Mouse (Mus musculus): Measurements from ENCODE around the gene Nbea. TPM values are rescaled to one million over a fixed set of nuclear protein-coding genes. Genes with fewer than 3 reads are reported as not detected.
"Not testable (repeated sequence)": the region's sequence is repeated elsewhere in the genome, so short reads cannot be mapped to it uniquely, and the experiment has no call there.

Gene Nbea
- polyA plus RNA-seq, 1 experiment = not detected

GRCm38 (mm10) chr3:56065234-56065633 is 118.3 kb downstream of the Nbea start:
- Histone ChIP-seq H3K4me1 (ENCODE audit: control insufficient read depth) (peaks cover 6% of the 10 kb centered on the region), H3K4me3 (replicated peaks) (no peak overlapping the region), H3K27me3 (ENCODE audit: control insufficient read depth) (no peaks in the 10 kb centered on the region), H3K36me3 (ENCODE audit: control insufficient read depth) (no peaks in the 10 kb centered on the region), H3K9me3 (ENCODE audit: control insufficient read depth, low read length) (no peaks in the 10 kb centered on the region)
- no peak for TF ChIP-seq GATA1 (IDR thresholded peaks at IDR 0.05; ENCODE audit: low read length)
- TF ChIP-seq TAL1 (IDR thresholded peaks at IDR 0.05; ENCODE audit: low read length) = no peak

GRCm38 (mm10) chr3:56045659-56046336 is 137.7 kb downstream of the Nbea start:
- no peak for TF ChIP-seq TAL1 (IDR thresholded peaks at IDR 0.05; ENCODE audit: low read length)
- TF ChIP-seq GATA1 (IDR thresholded peaks at IDR 0.05; ENCODE audit: low read length) = no peak
- no peaks in the 10 kb centered on the region for H3K9me3 ChIP-seq (ENCODE audit: control insufficient read depth, low read length)
- H3K4me3 ChIP-seq (replicated peaks) = no peak overlapping the region
- H3K36me3 ChIP-seq (ENCODE audit: control insufficient read depth) = no peaks in the 10 kb centered on the region
- no peaks in the 10 kb centered on the region for H3K4me1 ChIP-seq (ENCODE audit: control insufficient read depth)
- H3K27me3 ChIP-seq (ENCODE audit: control insufficient read depth) = no peaks in the 10 kb centered on the region

GRCm38 (mm10) chr3:56043091-56043490 is 140.4 kb downstream of the Nbea start:
- Histone ChIP-seq H3K9me3 (ENCODE audit: control insufficient read depth, low read length) (no peaks in the 10 kb centered on the region), H3K4me1 (ENCODE audit: control insufficient read depth) (no peaks in the 10 kb centered on the region; the same call in 1 of the 2 replicates), H3K36me3 (ENCODE audit: control insufficient read depth) (no peaks in the 10 kb centered on the region), H3K27me3 (ENCODE audit: control insufficient read depth) (no peaks in the 10 kb centered on the region), H3K4me3 (replicated peaks) (no peak overlapping the region)
- TF ChIP-seq GATA1 (IDR thresholded peaks at IDR 0.05; ENCODE audit: low read length) (no peak), TAL1 (IDR thresholded peaks at IDR 0.05; ENCODE audit: low read length) (no peak)

GRCm38 (mm10) chr3:56039494-56039893 is 144.0 kb downstream of the Nbea start:
- H3K4me1 ChIP-seq (ENCODE audit: control insufficient read depth) = no peaks in the 10 kb centered on the region; the same call in 1 of the 2 replicates
- no peaks in the 10 kb centered on the region for H3K9me3 ChIP-seq (ENCODE audit: control insufficient read depth, low read length)
- no peak overlapping the region for H3K4me3 ChIP-seq (replicated peaks)
- no peaks in the 10 kb centered on the region for H3K27me3 ChIP-seq (ENCODE audit: control insufficient read depth)
- H3K36me3 ChIP-seq (ENCODE audit: control insufficient read depth) = no peaks in the 10 kb centered on the region
- TF ChIP-seq GATA1 (IDR thresholded peaks at IDR 0.05; ENCODE audit: low read length) = no peak
- no peak for TF ChIP-seq TAL1 (IDR thresholded peaks at IDR 0.05; ENCODE audit: low read length)

DNA sequence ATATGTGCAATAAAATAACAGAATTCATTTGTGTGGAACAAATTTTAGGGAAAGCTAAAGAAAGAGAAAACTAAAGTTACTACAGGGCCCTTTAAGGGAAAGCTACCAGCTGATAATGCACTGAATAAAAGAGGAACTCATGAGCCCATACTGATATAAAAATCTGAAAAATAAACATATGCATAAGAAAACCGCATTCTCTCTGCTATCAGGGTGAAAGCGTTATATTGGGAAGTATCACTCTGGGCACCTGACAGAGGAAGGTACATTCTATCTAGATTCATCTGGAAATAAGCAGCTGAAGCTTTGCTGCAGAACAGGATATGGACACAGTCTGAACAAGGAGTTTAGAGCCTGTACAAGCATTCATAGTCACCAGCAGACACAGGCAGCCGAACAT is 148.9 kb downstream of the Nbea start:
- TF ChIP-seq TAL1 (IDR thresholded peaks at IDR 0.05; ENCODE audit: low read length) (no peak), GATA1 (IDR thresholded peaks at IDR 0.05; ENCODE audit: low read length) (no peak)
- Histone ChIP-seq H3K4me3 (replicated peaks) (no peak overlapping the region), H3K9me3 (ENCODE audit: control insufficient read depth, low read length) (no peaks in the 10 kb centered on the region), H3K27me3 (ENCODE audit: control insufficient read depth) (no peaks in the 10 kb centered on the region), H3K4me1 (ENCODE audit: control insufficient read depth) (no peaks in the 10 kb centered on the region), H3K36me3 (ENCODE audit: control insufficient read depth) (no peaks in the 10 kb centered on the region)

GRCm38 (mm10) chr3:56018494-56018893 is 165.0 kb downstream of the Nbea start:
- Histone ChIP-seq H3K4me1 (ENCODE audit: control insufficient read depth) (no peaks in the 10 kb centered on the region), H3K9me3 (ENCODE audit: control insufficient read depth, low read length) (no peaks in the 10 kb centered on the region), H3K36me3 (ENCODE audit: control insufficient read depth) (no peaks in the 10 kb centered on the region), H3K4me3 (replicated peaks) (no peak overlapping the region), H3K27me3 (ENCODE audit: control insufficient read depth) (no peaks in the 10 kb centered on the region)
- TF ChIP-seq TAL1 (IDR thresholded peaks at IDR 0.05; ENCODE audit: low read length) (no peak), GATA1 (IDR thresholded peaks at IDR 0.05; ENCODE audit: low read length) (no peak)

DNA sequence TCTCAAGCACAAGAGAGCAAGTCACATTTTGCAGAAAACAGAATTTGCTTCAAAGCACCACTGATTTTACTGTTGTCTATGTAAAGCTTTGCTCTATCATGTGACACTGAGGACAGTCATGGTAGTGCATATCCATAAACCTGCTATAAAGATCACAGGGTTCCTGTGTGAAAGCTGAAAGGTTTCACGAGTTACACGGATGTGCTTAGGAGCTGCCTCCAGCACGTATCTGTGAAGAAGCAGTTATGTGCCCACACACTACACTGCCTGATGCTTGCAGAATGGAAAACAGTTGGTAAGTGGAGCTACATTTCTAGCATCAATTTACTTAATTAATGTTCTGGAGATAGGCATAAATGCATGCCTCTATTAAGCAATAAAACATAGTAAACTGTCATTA is 172.4 kb downstream of the Nbea start:
- Histone ChIP-seq H3K9me3 (ENCODE audit: control insufficient read depth, low read length) (no peaks in the 10 kb centered on the region), H3K27me3 (ENCODE audit: control insufficient read depth) (no peaks in the 10 kb centered on the region)
- TF ChIP-seq TAL1 (IDR thresholded peaks at IDR 0.05; ENCODE audit: low read length) (no peak), GATA1 (IDR thresholded peaks at IDR 0.05; ENCODE audit: low read length) (no peak)

GRCm38 (mm10) chr3:56007991-56008390 is 175.5 kb downstream of the Nbea start:
- no peak for TF ChIP-seq GATA1 (IDR thresholded peaks at IDR 0.05; ENCODE audit: low read length)
- no peak for TF ChIP-seq TAL1 (IDR thresholded peaks at IDR 0.05; ENCODE audit: low read length)

More for the DNA sequence above, 172.4 kb downstream of the Nbea start:
- Histone ChIP-seq H3K4me3 (replicated peaks) (no peak overlapping the region), H3K4me1 (ENCODE audit: control insufficient read depth) (no peaks in the 10 kb centered on the region), H3K36me3 (ENCODE audit: control insufficient read depth) (no peaks in the 10 kb centered on the region)

GRCm38 (mm10) chr3:56000259-56000658 is 183.2 kb downstream of the Nbea start:
- Histone ChIP-seq H3K4me1 (ENCODE audit: control insufficient read depth) (no peaks in the 10 kb centered on the region), H3K9me3 (ENCODE audit: control insufficient read depth, low read length) (no peaks in the 10 kb centered on the region), H3K4me3 (replicated peaks) (no peak overlapping the region), H3K36me3 (ENCODE audit: control insufficient read depth) (no peaks in the 10 kb centered on the region), H3K27me3 (ENCODE audit: control insufficient read depth) (no peaks in the 10 kb centered on the region)
- TF ChIP-seq GATA1 (IDR thresholded peaks at IDR 0.05; ENCODE audit: low read length) = no peak
- TF ChIP-seq TAL1 (IDR thresholded peaks at IDR 0.05; ENCODE audit: low read length) = no peak

More at GRCm38 (mm10) chr3:56007991-56008390, 175.5 kb downstream of the Nbea start:
- H3K4me3 ChIP-seq (replicated peaks) = no peak overlapping the region
- H3K27me3 ChIP-seq (ENCODE audit: control insufficient read depth) = no peaks in the 10 kb centered on the region
- H3K9me3 ChIP-seq (ENCODE audit: control insufficient read depth, low read length) = no peaks in the 10 kb centered on the region
- no peaks in the 10 kb centered on the region for H3K4me1 ChIP-seq (ENCODE audit: control insufficient read depth)
- no peaks in the 10 kb centered on the region for H3K36me3 ChIP-seq (ENCODE audit: control insufficient read depth)

DNA sequence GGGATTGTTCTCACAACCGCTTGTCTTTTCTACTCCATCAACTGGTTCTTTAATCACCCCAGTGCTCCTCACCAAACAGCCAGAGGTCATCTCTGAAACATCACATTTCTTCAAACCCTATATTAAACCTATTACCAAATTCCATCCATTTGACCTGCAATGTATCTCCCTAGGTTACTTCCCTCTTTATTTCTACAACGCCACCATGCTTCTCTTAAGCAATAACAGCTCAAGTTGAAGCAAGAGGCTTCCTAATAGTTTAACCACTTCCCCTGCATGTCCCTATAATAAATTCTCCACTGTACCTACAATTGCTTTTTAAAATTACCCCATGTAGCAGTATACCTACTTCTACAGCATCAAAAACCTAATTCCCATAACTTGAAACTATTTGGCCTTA is 205.1 kb downstream of the Nbea start:
- Histone ChIP-seq H3K9me3 (ENCODE audit: control insufficient read depth, low read length) (no peaks in the 10 kb centered on the region), H3K4me3 (replicated peaks) (no peak overlapping the region), H3K4me1 (ENCODE audit: control insufficient read depth) (no peaks in the 10 kb centered on the region), H3K36me3 (ENCODE audit: control insufficient read depth) (no peaks in the 10 kb centered on the region), H3K27me3 (ENCODE audit: control insufficient read depth) (no peaks in the 10 kb centered on the region)
- TF ChIP-seq GATA1 (IDR thresholded peaks at IDR 0.05; ENCODE audit: low read length) (no peak), TAL1 (IDR thresholded peaks at IDR 0.05; ENCODE audit: low read length) (no peak)

DNA sequence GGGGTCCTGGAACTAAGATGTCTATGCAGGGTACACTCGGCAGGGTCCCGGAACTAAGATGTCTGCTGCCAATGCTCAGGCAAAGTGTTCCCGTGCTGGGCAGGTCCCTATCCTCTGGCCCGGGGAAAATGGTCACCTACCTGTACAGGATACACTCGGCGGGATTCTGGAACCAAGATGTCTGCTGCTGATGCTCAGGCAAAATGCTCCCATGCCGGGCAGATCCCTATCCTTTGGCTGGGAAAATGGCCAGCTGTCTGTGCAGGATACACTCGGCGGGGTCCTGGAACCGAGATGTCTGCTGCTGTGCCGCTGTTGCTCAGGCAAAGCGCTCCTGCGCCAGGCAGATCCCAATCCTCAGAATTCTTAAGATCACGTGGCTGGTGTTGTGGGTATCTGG is 206.5 kb downstream of the Nbea start:
- H3K36me3 ChIP-seq (ENCODE audit: control insufficient read depth); H3K27me3 ChIP-seq (ENCODE audit: control insufficient read depth); H3K4me3 ChIP-seq (replicated peaks); H3K4me1 ChIP-seq (ENCODE audit: control insufficient read depth); H3K9me3 ChIP-seq (ENCODE audit: control insufficient read depth, low read length): not testable (repeated sequence)

All from erythroblast, embryonic 14.5 days (primary cell).